Mouse (Mus musculus) limb, embryonic 14.5 days (tissue): ENCODE data around the gene Fbxl4. TPM values are rescaled to one million over a fixed set of nuclear protein-coding genes. Genes with fewer than 3 reads are reported as not detected.
"Not testable (repeated sequence)": the region's sequence is repeated elsewhere in the genome, so short reads cannot be mapped to it uniquely, and the experiment has no call there.

ENCODE experiments used
- ATAC-seq: fragments of 200-750 bp; cut with Nextera tagmentation; 2 replicates; pipeline ENCODE4 v1.8.0; 2017; ENCODE audit warnings: low read depth, moderate number of reproducible peaks, moderate TSS enrichment; ENCODE audit not compliant: low FRiP score
- DNase-seq: peaks from one replicate; pipeline ENCODE4 v3.0.0-alpha.2; 2015; ENCODE audit warnings: low spot score
- H3K27ac ChIP-seq: fragments of 300-500 bp; sonication (generic); replicated peaks from 2 replicates; pipeline ENCODE4 v1.5.1; 2014; ENCODE audit warnings: low read depth, mild to moderate bottlenecking, low read length, moderate library complexity, mixed read lengths
- H3K27me3 ChIP-seq: fragments of 300-500 bp; sonication (generic); 2 replicates; pipeline ENCODE4 v1.6.1; 2014; ENCODE audit warnings: low read length, mixed read lengths; ENCODE audit not compliant: control insufficient read depth, insufficient read depth
- H3K36me3 ChIP-seq: fragments of 300-500 bp; sonication (generic); 2 replicates; pipeline ENCODE4 v1.6.1; 2014; ENCODE audit warnings: mild to moderate bottlenecking, low read length, moderate library complexity, mixed read lengths; ENCODE audit not compliant: control insufficient read depth, insufficient read depth
- H3K4me1 ChIP-seq: fragments of 300-500 bp; sonication (generic); 2 replicates; pipeline ENCODE4 v1.6.1; 2014; ENCODE audit warnings: antibody characterized with exemption, low read length, mixed read lengths; ENCODE audit not compliant: control insufficient read depth, insufficient read depth
- H3K4me2 ChIP-seq: fragments of 300-500 bp; sonication (generic); replicated peaks from 2 replicates; pipeline ENCODE4 v1.6.1; 2014; ENCODE audit warnings: low read depth, mild to moderate bottlenecking, low read length, moderate library complexity; ENCODE audit not compliant: severe bottlenecking
- H3K4me3 ChIP-seq: fragments of 300-500 bp; sonication (generic); replicated peaks from 2 replicates; pipeline ENCODE4 v1.5.1; 2014; ENCODE audit warnings: low read length
- H3K9ac ChIP-seq: fragments of 300-500 bp; sonication (generic); 2 replicates; pipeline ENCODE4 v1.6.1; 2014; ENCODE audit warnings: mild to moderate bottlenecking, low read depth, low read length, moderate library complexity; ENCODE audit not compliant: severe bottlenecking
- H3K9me3 ChIP-seq: fragments of 300-500 bp; sonication (generic); 2 replicates; pipeline ENCODE4 v1.6.1; 2016; ENCODE audit warnings: low read length; ENCODE audit not compliant: control insufficient read depth
- POLR2A ChIP-seq: fragments of 200-500 bp; IDR thresholded peaks from 2 replicates; pipeline ENCODE4 v1.8.0; 2012; ENCODE audit warnings: inconsistent platforms, mild to moderate bottlenecking, moderate library complexity, borderline replicate concordance; ENCODE audit not compliant: insufficient read depth, insufficient read length; ENCODE audit errors: extremely low read depth
- WGBS: fragments of 180-500 bp; shearing (Covaris S2); extraction: QIAGEN DNeasy Blood & Tissue Kit; methylation state at CpG from one replicate; pipeline ENCODE4 v1.1.7; 2014; 5-methylcytosine and 5-hydroxymethylcytosine counted together
- polyA plus RNA-seq, 2 experiments: library from polyadenylated mRNA; depleted of rRNA in 1 of 2; stranded (reverse) in 1 of 2; unstranded in 1 of 2; fragments of >200 nt; fragmentation: Nextera tagmentation in 1 of 2; extraction: Ambion mirVana in 1 of 2; gene quantifications; 2 replicates each; pipeline versions ENCODE4 v1.2.1 to v1.2.3; 2012 to 2014

Fbxl4 gene
- polyA plus RNA-seq (2012; rRNA removed) (18.1 and 20.0 TPM in 2 replicates), polyA plus RNA-seq (2014; fragmentation: Nextera tagmentation; extraction: Ambion mirVana) (14.9 and 16.4 TPM in 2 replicates)

DNA sequence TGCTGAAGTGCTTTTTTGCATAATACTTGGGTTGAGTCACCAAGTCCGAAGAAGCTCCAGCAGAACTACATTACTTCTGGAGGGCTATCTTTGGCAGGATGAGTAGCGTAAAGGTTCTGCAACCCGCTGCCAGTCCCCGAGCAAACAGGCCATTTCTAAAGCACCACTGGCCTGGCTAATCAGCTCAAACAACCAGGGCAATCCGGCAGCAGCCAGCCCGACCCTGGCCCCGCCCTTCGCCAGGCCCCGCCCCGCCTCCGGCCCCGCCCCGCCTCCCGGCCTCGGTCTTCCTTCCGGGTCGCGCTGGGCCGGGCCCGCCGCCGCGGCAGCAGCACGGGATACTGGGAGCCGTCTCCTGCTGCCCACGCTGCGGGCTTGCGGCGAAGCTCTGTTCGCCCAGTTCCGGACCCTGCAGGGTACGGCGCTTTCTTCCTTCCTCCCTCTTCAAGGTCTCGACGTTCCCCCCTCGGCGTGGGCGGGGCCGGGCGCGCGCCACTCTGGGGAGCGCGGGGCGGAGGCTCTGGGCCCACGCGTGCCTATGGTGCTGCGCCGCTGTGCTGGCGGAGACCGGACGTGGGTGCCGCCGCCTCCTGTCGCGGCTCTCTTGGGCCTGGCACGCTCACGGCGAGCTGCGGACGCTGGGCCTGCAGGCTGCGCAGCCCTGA is at the start of gene Fbxl4:
Gene Fbxl4 (plus strand): TSS at position 278 of the 665 bp plus-strand sequence.
- TF ChIP-seq POLR2A: peak; percentile 58; the same call in 1 of the 2 replicates
- peak; percentile 97 for ATAC-seq
- WGBS: 0% methylated on average over 17 of the region's 62 CpGs

DNA sequence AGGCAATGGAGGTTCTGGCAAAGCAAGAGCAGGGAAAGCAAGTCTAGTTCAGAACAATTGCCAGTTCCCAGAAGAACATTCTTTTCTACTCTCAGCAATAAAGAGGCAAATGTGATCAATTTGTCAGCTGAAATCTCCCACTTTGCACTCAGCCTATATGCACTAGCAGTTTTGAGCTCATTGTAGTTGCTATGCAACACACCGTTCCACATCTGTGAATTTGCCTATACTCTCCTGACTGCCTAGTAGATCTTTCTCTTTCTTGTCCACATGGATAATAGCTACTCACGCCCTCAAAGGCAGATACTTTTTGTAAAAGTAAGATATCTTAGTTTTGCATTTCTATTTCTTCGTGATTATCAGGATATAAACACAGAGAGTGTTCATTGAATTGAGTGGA is 42.8 kb upstream of the Fbxl4 start:
- Histone ChIP-seq H3K4me3 (no peak overlapping the region), H3K27ac (no peak overlapping the region), H3K36me3 (no peaks in the 10 kb centered on the region), H3K4me1 (no peaks in the 10 kb centered on the region), H3K27me3 (no peaks in the 10 kb centered on the region), H3K9ac (no peak overlapping the region), H3K4me2 (no peak overlapping the region), H3K9me3 (no peaks in the 10 kb centered on the region)
- DNase-seq: no peak
- ATAC-seq: no peak
- 90% methylated on average over 3 of the region's 3 CpGs for WGBS
- TF ChIP-seq POLR2A: no peak

More for the DNA sequence above, at the start of gene Fbxl4:
- peak within 1 kb of the TSS; percentile 72 for H3K4me2 ChIP-seq
- H3K4me1 ChIP-seq: peaks cover 8% of the 10 kb centered on the region
- H3K36me3 ChIP-seq: no peaks in the 10 kb centered on the region
- H3K9me3 ChIP-seq: no peaks in the 10 kb centered on the region
- H3K27me3 ChIP-seq: no peaks in the 10 kb centered on the region
- H3K4me3 ChIP-seq: peak within 1 kb of the TSS; percentile 66
- peak; percentile 82 for DNase-seq
- H3K27ac ChIP-seq: peak within 1 kb of the TSS; percentile 92
- peak within 1 kb of the TSS; percentile 84 for H3K9ac ChIP-seq

DNA sequence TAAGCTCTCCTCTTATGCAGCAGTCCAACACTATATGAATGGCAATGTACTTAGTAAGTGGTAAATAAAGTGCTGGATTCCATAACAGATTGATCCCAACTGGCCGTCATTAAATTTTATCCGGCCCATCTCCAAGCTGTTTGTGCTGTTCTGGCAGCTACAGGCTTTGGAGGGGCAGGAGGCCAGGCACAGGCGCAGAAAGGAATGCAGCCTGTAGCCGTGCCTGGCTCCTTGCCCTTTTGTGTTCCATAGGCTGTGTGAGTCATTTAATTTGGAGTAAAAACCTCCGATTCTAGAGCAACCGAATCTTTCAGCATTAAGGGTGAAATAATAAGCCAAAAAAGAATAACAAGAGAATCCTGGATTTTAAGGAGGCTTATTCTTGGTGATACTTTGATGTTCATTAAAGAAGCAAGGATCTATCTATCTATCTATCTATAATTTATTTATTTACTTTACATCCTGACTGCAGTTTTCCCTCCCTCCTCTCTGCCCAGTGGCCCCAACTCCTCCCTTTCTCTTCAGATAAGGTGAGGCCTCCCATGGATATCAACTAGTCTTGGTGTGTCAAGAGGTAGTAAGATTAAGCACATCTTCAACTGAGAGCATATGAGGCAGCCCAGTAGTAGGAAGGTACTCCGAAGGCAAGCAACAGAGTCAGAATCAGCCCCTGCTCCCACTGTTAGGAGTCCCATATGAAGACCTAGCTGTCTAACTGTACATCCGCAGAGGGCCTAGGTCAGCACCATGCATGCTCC is 14.3 kb upstream of the Fbxl4 start:
- ATAC-seq: no peak
- WGBS: 66% methylated on average over 8 of the region's 8 CpGs
- DNase-seq: no peak

DNA sequence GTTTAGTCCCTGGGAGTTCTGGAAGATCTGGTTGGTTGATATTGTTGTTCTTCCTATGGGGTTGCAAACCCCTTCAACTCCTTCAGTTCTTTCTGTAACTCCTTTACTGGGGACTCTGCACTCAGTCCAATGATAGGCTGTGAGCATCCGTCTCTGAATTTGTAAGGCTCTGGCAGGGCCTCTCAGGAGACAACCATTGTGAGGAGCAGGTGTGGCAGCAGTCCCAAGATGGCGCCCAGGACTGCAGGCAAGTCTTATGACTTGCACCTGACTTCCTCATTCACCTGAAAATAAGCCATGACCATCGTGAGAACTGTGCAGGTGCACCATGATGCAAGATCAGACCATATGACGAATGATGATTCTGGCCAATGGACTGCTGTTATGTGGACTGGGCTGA is 8.3 kb upstream of the Fbxl4 start:
- not testable (repeated sequence) for H3K4me1 ChIP-seq, H3K4me3 ChIP-seq, H3K27me3 ChIP-seq, H3K9me3 ChIP-seq, ATAC-seq, H3K4me2 ChIP-seq, DNase-seq, H3K36me3 ChIP-seq, H3K27ac ChIP-seq, H3K9ac ChIP-seq
- whole genome bisulfite sequencing: 92% methylated on average over 4 of the region's 4 CpGs

More for the DNA sequence above, 14.3 kb upstream of the Fbxl4 start:
- no peaks in the 10 kb centered on the region for H3K36me3 ChIP-seq
- no peak overlapping the region for H3K4me2 ChIP-seq
- no peak overlapping the region for H3K4me3 ChIP-seq
- no peaks in the 10 kb centered on the region for H3K27me3 ChIP-seq
- no peak for TF ChIP-seq POLR2A
- no peaks in the 10 kb centered on the region for H3K9me3 ChIP-seq
- no peak overlapping the region for H3K9ac ChIP-seq
- H3K4me1 ChIP-seq: no peaks in the 10 kb centered on the region
- H3K27ac ChIP-seq: no peak overlapping the region

DNA sequence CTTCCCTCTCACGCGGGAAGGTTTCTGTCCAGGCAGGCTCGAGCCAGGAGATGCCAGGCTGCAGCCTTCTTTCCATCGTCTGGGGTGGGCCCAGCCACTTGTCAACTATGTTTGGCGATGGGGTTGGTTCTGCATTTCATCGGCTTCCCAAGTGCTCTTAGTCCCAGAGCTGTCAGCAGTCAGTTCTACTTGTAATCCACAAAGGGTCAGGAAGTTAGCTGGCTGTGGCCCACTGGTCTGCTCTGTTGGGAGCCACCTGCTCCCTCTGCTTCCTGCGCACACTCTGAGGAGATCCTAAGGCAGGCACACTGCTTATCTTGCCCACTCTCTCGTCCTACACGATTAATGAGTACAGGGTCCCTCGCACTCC is 573 bp downstream of the Fbxl4 start:
- Histone ChIP-seq H3K9ac (peak overlapping the region; percentile 84), H3K27ac (peak overlapping the region; percentile 92), H3K36me3 (no peaks in the 10 kb centered on the region), H3K4me2 (peak overlapping the region; percentile 72), H3K9me3 (no peaks in the 10 kb centered on the region), H3K4me3 (peak overlapping the region; percentile 66), H3K27me3 (no peaks in the 10 kb centered on the region), H3K4me1 (peaks cover 8% of the 10 kb centered on the region)
- DNase-seq (no peak), ATAC-seq (no peak; the same call in 1 of the 2 replicates)
- no peak for TF ChIP-seq POLR2A
- 9% methylated on average over 10 of the region's 10 CpGs for WGBS
